Mouse (Mus musculus) kidney, postnatal 14 days (tissue): Measurements from ENCODE around the gene Irs4.
A peak's percentile ranks its signal among the peaks of the same experiment; 100 is the strongest.

Experiments
- DNase-seq: peaks from one replicate; pipeline ENCODE4 v3.0.0; 2022; ENCODE audit warnings: mixed read lengths

Irs4 gene

DNA sequence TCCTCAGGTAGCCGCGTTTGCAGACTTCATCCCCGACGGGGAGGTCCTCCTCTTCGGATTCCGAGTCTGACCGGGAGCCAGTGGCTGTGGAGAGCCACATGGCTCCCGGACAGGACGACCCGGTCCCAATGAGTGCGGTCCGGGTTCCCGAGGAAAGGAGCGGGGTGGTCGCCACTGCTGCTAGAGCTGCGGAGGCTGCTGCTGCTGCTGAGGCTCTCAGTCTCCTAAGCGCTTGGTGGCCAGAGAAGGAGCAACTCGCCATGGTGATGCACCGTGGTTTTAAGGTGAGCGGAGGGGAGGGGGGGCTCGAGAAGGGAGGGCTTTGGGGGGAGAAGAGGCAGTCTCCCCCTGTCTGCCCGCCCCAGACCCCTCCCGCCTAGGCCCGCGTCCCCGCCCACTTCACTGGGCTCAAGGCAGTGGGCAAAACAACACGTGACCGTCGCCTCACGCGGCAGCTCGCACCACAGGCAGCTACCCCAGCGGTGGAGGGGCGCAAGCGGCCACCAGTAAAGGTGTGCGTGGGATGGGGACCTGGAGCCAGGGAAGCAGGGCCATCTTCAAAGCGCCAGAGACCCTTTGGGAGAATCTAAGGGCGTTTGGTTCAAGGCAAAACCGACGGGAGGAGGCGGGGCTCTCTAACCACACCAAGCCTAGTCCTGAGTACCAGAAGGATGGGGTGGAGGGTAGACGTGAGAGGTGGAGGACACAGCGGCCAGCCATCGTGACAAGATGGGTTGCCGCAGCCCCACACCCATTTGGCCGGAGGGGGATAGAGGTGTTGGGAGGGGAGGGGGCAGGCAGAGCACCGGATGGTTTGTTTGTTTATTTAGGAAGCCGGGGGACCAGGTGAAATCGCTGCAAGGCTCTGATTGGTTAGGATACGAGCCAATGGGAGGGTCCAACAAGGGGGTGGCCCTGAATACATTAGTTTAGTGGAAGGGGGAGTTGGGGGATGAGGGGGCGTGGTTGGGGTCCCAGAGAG, at the start of gene Irs4:
Gene Irs4, minus strand, starts transcription at position 327 of the 982 bp plus-strand sequence.
- DNase-seq, result peak; percentile 2

DNA sequence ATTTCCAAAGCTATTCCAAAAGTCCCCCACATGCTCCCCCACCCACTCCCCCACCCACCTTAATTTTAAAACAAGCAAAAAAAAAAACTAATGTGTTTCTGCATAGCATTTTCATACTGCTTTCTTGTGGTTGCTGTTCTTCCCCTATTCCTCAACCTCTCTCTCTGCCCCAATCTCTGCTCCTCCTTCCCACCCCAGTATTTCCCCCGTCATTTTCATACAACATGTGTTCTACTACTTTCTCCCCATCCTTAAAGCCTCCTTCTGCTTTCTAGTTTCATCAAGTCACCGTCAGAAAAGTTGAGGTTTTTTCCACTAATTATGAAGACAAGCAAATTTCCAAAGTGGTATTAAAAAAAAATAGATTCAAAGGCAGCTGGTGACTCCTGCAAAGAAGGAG, 25.3 kb upstream of the Irs4 start:
- no peak for DNase-seq

DNA sequence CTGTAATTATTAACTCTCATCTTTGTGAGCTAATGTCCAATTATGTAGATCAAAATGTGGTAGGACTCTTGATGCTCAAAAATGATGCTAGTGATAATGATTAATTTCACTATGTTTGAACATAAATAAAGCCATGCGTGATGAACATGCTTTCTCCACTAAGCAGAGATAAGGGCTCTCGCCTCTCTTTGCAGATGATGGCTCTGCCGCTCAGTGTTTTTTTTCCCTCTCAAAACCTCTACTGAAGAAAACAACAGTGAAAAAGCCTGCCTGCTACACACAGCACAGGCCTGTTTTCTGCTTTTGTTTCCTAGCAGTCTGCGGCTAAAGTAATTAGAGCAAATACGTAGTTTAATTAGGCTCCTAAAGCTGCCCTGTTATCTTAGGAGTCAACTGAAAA, 4.5 kb upstream of the Irs4 start:
- DNase-seq, result no peak

DNA sequence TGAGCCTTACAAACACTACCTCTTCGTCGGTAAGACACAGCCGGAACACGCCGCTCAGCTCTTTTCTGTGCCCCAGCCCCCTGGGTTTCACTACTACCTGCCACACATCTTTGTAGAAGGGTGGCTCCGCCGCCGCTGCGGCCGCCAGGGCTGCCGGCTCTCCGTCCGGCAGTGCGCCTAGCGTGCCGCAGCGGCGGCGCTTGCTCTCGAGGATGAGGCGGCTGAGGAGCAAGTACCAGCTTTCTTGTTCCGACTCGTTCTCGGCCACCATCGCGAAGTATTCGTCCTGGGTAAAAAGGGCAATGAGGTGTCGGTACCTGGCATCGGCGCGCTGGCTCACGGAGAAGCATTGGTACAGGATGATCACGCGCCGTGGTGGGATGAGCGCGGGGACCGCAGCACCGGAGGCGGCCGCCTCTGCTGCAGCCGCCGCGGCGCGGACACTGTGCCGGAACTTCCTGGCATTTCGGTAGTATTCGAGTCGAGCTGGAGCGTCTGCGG, 622 bp downstream of the Irs4 start:
- DNase-seq, result peak; percentile 3

DNA sequence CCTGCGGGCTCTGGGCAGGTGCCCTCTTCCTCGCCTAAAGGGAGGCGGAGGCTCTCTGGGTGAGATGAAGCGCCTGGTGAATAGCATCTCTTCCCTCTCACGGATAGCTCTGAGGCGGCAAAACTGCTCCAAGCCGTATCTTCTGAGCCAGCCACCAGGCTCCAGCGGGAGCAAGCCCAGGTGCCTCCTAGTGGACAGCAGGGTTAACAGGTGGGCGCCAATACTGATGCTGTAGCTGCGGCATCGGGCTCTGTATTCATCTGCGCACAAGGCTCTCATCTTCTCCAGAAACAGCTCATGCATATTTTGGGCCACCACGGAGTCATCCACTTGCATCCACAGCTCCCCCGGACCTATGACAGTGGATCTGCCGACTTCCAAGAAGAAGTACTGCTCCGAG, 1.1 kb downstream of the Irs4 start:
- peak; percentile 9 for DNase-seq

DNA sequence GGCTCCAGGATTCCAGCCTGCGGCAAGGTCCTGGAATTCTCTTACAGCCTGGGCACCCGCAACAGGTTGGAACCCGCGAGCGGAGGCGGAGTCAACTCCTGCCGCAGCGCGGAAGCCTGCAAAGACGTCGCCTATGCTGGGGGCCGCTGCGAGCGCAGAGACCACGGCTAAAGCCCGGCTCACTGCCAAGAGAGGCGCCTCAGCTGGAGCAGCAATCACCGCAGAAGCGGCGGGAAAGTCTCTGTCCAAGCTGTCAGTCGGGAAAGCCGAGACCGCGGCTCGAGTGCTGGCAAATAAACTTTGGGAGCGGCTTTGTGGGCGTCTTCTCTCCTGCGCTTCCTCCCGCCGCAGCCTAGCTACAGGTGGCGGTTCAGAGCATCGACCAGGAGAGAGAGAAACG, 3.3 kb downstream of the Irs4 start:
- peak; percentile 12 for DNase-seq
